Mouse (Mus musculus) urinary bladder, postnatal 25 days (tissue): ENCODE data around the gene Cd9.

Experiments used
- DNase-seq: peaks from one replicate; pipeline ENCODE4 v3.0.0; 2022; ENCODE audit warnings: low spot score

Gene Cd9

GRCm38 (mm10) chr6:125494092-125494871 is at the start of gene Cd9:
Gene Cd9, minus strand, starts transcription at chr6:125494791.
- peak; percentile 83 for DNase-seq

DNA sequence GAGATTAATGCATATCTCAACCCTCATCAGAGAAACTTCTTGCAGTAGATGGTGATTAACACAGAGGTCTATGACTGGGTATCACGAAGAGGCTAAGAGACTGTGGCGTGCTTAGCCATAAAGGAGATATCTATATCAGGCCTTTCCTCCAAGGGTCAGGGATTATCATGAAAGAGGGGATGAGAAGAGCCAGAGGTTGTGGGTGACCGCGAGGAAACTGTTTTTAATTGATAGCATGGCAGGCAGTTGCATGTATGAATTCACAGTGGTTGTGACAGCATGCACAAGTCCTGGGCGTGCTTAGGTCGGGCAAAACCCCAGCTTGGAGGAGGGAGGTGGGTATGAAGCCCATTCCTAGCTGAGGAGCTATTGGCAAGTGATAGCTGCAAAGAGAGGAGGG is 46.7 kb upstream of the Cd9 start:
- DNase-seq: no peak

- no peak for DNase-seq
Observed at GRCm38 (mm10) chr6:125540826-125541225, 46.2 kb upstream of the Cd9 start.

- DNase-seq: no peak
Observed at GRCm38 (mm10) chr6:125540199-125540598, 45.6 kb upstream of the Cd9 start.

GRCm38 (mm10) chr6:125539423-125539822 is 44.8 kb upstream of the Cd9 start:
- no peak for DNase-seq

DNA sequence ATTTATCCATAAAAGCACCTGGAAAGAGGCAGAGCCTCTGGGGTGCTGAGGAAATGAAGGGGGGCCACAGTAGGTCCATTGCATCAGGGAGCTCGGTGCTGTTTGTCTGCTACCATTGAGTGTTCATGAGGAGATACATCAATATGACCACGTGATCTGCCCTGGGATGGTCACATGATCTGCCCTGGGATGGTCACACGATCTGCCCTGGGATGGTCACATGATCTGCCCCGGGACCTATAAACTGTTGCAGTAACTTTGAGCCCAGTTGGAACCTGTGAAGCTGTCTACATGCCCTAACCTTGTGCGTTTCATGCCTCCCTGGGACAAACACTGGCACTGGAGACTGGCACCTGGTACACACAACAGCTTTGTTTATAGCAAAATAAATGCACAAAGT is 43.9 kb upstream of the Cd9 start:
- no peak for DNase-seq

GRCm38 (mm10) chr6:125534990-125535389 is 40.4 kb upstream of the Cd9 start:
- no peak for DNase-seq

- no peak for DNase-seq
Observed at GRCm38 (mm10) chr6:125533104-125533650, 38.6 kb upstream of the Cd9 start.

DNA sequence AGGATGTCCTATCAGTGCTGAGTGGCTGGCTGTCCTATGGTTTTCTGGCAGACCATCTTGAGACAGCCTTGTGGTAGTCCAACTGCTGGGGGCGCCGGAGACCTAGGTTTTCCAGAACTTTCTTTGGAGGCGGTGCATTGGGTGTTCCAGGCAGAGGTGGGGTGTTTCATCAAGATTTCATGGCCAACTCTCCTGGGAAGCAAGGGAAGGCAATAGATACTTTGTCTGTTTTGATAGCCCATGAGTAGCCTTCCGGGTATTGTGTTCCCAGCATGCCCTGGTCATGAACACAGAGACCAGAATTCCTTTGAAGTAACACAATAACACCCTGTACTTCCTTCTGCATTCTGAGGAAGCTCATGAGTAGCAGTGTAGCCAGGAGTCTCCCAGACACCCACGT is 34.9 kb upstream of the Cd9 start:
- DNase-seq: no peak

DNA sequence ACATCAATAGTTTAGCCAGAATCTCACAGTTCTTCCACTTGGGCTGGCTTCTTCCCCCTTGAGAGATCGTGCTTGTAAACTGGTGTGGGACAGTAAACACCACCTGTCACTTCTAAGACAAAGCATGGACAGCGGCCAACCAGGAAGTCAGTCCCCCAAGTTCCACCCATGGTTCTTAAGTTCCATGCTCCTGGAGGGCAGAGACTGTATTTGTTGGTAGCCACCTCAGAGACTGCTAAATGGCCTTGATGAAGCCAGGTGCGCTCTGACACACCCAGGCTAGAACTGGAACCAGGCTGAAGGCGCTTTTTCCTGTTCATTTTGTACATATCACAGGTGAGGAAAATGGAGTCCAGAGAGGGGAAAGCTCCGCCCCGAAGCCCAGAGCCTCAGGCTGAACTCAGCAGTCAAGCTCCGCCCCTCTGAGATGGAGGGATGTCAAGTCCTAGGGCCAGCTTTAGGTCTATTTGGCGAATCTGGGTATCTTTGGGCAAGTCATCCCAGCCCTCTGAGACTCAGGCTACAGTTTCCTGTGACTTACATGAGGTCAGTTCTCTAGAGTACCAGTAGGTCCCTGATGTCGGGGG is 34.1 kb upstream of the Cd9 start:
- DNase-seq: no peak

GRCm38 (mm10) chr6:125526066-125526465 is 31.5 kb upstream of the Cd9 start:
- DNase-seq: no peak

GRCm38 (mm10) chr6:125524027-125524426 is 29.4 kb upstream of the Cd9 start:
- no peak for DNase-seq

DNA sequence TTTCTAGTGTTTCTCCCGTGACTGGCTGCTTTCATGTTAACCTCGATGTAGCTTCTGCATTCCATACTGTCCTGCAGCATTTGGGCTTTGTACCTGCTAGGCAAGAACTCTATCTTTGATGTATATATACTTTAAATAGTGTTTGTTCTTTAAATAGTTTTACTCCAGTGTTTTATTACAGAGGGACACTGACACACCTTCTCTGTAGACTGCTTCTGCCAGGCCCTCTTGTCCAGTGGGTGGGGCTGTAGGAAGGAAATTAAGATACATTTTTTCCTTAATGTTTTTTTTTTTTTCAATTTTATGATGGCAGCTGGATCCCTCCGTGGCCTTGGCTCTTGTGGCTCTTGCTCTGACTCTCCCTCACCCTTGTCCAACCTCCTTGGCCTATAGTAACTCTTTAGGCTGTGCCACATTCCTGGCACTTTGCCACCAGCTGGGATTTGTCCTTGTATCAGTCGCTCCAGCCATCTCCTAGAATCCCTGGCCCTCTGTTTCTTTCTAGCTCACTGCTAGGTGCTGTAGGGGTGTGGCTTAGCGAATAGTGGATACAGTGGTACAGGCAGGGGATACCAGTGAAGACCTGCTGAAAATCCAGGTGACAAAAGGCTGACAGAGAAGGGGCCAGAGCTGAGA is 27.1 kb upstream of the Cd9 start:
- DNase-seq: no peak

DNA sequence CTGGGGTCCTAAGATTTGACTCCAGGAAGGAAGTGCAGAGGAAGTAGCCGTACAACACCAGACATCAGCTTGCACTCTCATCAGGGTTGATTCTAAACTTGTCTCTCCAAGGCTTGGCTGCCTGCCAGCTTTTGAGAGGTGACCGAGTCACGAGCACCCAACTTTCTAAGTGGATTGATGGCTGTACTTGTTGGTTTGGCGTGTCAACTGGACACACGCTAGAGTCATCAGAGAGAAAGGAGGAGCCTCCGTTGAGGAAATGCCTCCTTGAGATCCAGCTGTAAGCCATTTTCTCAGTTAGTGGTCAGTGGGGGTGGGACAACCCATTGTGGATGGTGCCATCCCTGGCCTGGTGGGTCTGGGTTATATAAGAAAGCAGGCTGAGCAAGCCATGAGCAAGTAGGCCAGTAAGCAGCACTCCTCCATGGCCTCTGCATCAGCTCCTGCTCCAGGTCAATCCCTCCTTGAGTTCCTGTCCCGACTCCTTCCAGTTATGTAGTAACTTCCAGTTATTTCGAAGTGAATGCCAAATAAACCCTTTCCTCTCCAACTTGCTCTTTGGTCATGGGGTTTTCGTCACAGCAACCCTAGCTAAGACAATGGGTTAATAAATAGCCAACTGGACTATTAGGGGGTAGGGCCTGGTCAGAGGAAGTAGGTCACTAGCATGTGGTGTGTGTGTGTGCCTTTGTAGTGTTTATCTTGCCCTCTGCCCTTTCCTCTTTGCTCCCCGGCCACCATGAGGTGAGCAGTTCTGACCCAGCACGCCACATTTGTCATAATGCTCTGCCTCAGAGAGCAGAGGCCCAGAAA is 21.1 kb upstream of the Cd9 start:
- no peak for DNase-seq

GRCm38 (mm10) chr6:125512950-125513596 is 18.5 kb upstream of the Cd9 start:
- DNase-seq: no peak

DNA sequence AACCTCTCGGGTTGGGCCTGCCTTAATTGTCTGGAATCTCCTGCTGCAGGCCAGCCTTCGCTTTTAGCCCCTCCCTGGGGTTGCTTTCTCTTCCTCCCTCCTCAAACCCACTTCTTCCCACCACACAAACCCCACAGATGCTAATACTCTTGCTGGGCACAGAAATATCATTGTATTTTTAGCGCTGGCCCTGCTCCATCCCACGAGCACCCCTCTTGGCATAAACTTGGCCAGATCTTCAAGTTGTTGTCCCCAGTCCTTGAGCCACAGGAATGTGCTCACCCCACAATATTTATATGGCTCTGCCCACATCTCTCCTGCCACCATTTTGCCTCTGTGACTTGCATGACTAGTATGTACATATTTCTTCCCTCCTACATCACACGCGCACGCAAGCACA is 16.6 kb upstream of the Cd9 start:
- no peak for DNase-seq

DNA sequence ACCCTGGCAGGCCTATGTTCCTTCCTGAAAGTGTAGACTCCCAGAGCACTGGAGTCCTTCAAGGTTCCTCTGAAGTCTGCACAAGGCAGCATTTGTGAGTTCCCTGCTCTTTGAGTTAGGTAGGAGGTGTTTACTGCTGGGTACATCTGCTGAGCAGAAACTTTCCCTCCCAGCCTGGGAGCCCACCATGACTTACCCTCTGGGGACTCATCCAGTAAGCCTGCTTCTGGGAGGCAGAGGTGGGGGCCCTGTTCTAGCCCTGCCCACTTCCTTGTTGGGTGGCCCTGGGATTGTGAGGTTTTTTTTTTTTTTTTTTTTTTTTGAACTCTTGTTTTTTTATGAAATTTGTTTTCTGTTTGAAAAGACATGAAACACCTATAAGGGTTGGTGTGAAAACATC is 16.1 kb upstream of the Cd9 start:
- DNase-seq: no peak

DNA sequence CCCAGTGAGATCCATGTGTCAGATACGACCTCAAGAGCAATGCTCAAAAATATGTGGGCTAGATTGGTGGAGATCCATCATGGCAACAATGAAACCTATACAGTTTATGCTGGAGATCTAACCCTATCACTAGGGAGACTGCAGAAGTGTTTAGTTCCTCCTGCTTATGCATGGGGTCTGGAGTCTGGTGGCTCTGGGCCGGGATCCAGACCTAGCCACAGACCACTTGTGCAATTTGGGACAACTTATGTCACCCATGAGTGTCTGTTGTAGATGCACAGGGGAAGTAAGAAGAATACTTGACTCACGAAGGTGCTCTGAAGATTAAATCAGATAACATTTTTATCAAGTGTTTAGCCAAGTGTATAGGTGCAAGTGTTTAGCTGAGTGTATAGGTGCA is 15.2 kb upstream of the Cd9 start:
- no peak for DNase-seq

- no peak for DNase-seq
Observed at GRCm38 (mm10) chr6:125506427-125506826, 11.8 kb upstream of the Cd9 start.

- no peak for DNase-seq
Observed at GRCm38 (mm10) chr6:125504622-125505355, 10.2 kb upstream of the Cd9 start.

DNA sequence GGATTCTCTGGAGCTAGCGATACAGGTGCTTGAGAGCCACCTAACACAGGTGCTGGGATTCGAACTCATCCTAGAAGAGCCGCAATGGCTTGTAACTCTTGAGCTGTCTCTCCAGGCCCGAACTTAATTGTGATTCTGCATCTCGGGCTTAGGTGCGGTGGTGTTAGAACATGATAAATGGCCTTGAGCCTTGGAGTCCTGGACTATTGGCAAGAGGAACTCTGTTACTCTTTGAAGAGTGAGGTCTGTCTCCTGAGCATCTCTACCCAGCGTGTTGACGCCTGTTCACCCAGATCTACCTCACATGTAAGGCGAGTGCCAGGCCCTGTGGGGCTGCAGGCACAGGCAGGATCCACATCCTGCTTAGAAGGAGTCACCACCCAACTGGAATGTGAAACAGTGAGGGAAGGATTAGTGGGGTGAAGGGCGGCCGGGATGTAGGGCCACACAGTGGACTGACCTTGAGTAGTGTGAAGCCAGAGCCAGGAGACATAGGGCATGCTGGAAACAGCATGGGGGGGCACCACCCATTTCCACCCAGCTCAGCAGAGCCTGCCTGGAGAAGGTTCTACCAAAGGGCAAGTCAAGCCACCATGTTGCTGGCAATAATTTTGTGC is 8.7 kb upstream of the Cd9 start:
- no peak for DNase-seq
